Mouse (Mus musculus) urinary bladder, postnatal 25 days (tissue): ENCODE data around the gene Ppp1r9b.
"Not testable (repeated sequence)": the region's sequence is repeated elsewhere in the genome, so short reads cannot be mapped to it uniquely, and the experiment has no call there.

Experiments used
- DNase-seq: peaks from one replicate; pipeline ENCODE4 v3.0.0; 2022; ENCODE audit warnings: low spot score

The Ppp1r9b gene

GRCm38 (mm10) chr11:94998041-94998531 is 7.3 kb downstream of the Ppp1r9b start:
- DNase-seq = no peak

DNA sequence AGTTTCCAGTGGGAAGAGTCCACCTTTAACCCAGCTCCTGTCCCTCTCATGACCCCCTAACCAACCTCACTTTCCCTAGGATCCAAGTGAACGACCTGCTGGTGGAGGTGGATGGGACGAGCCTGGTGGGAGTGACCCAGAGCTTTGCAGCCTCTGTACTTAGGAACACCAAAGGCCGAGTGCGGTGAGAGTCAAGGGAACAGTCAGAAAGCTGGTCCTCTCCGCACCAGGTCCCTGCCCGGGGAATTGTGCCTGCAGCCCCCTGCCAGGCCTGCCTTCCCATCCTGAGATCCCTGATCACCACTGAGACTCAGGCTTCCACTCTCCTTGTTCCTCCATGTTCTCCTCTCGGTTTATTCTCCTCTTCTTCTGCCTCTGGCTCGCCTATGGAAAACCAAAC is 9.3 kb downstream of the Ppp1r9b start:
- DNase-seq = no peak

GRCm38 (mm10) chr11:95000548-95000947 is 9.7 kb downstream of the Ppp1r9b start:
- no peak for DNase-seq

DNA sequence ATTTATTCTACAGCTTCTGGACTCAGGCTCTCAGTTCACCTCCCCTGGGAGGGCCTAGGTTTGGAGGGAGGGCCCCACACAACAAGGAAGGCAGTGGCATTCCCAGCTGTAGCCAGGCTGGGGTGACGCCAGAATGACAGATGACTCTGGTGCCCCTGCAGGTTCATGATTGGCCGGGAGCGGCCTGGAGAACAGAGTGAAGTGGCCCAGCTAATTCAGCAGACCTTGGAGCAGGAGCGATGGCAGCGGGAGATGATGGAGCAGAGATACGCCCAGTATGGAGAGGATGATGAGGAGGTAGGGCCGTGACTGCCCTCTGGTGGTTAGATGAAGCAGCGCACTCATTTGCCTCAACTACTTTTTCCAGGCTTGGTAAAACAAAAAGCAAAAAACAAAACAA is 10.2 kb downstream of the Ppp1r9b start:
- no peak for DNase-seq

- no peak for DNase-seq
These were observed 10.9 kb downstream of the Ppp1r9b start for GRCm38 (mm10) chr11:95001584-95002347.

- no peak for DNase-seq
These were observed 11.9 kb downstream of the Ppp1r9b start for GRCm38 (mm10) chr11:95002705-95003104.

DNA sequence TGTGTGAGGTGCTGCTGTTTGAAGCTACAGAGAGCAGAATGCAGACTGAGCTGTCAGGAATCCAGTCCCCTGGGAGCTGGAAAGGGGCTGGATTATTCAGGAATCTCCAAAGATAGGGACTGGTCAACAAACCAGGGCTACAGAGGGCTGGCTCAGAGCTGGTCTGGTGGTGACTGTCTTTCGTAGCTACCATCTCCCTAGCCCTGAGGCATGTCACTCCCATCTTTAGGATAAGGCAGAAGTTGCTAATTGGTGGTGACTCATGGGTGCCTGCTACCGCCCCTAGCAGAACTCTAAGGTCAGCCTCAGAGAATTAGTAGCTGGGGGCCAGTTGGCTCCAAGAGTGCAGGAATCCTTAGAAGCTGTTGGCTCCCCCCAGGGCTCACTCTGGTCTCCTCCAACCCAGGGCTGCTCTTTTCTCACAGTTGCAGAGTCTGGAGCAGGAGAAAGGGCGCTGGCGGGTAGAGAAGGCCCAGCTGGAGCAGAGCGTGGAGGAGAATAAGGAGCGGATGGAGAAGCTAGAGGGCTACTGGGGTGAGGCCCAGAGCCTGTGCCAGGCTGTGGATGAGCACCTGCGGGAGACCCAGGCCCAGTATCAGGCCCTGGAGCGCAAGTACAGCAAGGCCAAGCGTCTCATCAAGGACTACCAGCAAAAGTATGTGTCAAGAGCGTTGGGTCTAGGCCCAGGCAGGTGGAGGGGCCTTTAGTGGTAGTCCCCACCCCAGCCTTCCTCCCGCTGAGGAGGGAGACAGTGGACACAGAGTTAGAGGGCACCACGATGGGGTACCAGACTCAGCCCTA is 13.5 kb downstream of the Ppp1r9b start:
- no peak for DNase-seq

- no peak for DNase-seq
These were observed 14.0 kb downstream of the Ppp1r9b start for GRCm38 (mm10) chr11:95004937-95005198.

DNA sequence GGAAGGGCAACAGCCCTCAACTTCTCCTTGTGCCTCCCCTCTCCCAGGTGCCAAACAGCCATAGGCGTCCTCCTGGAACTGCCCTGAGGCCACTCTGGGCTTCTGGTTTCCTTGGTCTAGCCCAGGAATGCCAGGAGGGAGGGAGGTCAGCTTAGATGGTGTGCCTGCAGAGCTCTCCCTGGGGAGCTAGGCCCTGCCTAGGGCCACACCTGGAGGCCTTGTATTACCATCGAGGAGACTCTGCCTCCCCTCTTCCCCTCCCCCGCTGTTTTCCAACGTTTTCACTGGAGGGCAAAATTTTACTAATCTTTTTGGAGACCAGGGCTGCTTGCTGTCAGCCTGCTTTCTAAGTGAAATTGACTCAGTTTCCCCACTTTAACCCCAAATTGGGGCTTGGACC is 15.2 kb downstream of the Ppp1r9b start:
- no peak for DNase-seq

- DNase-seq = peak; percentile 69
These were observed 15.8 kb downstream of the Ppp1r9b start for GRCm38 (mm10) chr11:95006525-95007219.

- no peak for DNase-seq
These were observed 16.6 kb downstream of the Ppp1r9b start for GRCm38 (mm10) chr11:95007418-95007817.

DNA sequence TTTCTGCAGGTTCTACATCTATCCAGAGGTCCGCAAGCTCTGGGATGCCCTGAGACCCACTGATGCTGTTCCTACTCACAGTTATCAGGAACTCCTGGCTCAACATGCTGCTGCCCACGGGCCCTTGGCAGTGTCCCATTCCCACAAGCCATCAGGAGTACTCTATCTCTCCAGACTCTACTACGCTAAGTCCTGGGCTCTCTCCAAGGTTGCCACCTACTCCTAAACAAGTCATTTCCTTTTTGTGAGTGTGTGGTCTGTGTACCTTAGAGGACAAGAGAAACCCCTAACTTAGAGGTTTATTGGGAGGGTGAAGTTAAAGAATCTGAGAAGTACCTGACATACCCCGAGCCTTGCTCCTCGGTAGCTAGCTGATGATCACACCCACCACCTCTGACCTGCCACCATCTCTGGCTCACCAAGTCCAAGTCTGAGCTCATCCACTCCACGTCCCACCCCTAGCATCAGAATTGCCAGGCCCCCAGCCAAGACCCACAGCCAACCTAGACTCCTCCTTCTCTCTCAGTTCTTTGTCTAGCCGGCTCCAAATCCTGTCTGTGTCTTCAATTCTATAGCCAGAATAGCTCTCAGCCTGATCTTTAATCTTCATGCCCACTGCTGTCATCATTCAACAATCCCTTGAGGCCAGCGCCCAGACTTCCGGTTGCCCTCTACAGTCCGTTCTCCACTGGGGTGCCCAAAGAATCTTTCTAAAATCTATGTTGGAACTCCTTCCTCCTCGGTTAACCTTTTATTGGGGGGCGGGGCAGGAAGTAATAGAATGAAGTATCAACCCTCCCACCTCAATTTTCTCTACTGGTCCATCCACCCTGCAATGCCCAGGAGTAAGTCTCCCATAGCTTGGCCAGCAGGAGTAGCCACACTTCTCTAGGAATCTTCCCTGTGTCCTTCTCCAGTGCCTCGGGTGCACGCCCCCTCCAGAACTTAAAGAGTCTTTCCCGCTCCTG is 18.1 kb downstream of the Ppp1r9b start:
- no peak for DNase-seq

DNA sequence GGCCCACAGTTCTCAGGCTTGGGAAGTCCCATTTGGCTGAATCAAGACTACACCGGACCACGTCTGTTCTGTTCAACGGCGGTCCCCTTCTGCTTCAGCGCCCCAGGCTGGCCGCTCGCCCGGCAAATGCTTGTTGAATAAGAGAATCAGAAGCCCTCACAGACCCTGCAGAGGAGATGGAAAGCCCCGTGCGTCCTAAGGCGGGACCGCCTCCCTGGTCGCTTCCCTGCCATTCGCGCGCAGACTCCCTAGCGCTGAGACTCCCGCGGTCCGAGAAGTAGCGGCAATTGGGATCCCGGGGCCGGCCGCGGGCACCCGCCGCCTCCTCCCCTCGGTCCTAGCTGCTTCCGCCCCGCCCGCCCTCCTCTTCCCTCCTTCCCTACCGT is 18.8 kb downstream of the Ppp1r9b start, which contains the start of gene Samd14:
Gene Samd14 (plus strand): TSS at position 251 of the 386 bp plus-strand sequence.
- no peak for DNase-seq

- no peak for DNase-seq
These were observed 19.4 kb downstream of the Ppp1r9b start for GRCm38 (mm10) chr11:95010141-95010739.

GRCm38 (mm10) chr11:95010841-95011403 is 20.1 kb downstream of the Ppp1r9b start:
- not testable (repeated sequence) for DNase-seq

DNA sequence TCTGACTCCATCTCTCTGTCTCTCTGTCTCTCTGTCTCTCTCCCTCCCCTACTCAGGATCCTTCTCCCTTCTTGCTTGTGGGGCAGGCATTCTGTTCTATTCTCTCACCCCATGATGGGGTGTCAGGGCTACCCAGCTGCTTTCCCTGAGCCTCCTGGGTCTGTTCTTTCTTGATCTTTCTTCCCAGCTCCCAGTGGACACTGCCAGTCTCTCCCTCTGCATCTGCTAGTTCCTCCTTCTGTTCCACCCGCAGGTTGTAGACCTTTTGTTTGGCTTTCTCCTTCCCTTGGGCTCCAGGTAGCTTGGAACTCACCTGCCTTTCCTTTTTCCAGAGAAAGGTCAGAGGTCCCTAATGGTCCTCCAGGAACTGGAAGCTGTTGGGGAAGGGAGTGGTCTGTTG is 20.6 kb downstream of the Ppp1r9b start:
- DNase-seq = no peak

- DNase-seq = no peak
These were observed 21.2 kb downstream of the Ppp1r9b start for GRCm38 (mm10) chr11:95012075-95012474.

- DNase-seq = no peak
These were observed 21.7 kb downstream of the Ppp1r9b start for GRCm38 (mm10) chr11:95012487-95012886.

GRCm38 (mm10) chr11:95015484-95015883 is 24.6 kb downstream of the Ppp1r9b start:
- DNase-seq = no peak

GRCm38 (mm10) chr11:95022237-95022992 is 31.6 kb downstream of the Ppp1r9b start:
- no peak for DNase-seq
